Mouse (Mus musculus) heart, postnatal 25 days (tissue): Measurements from ENCODE around the gene Dlx3. TPM values are rescaled to one million over a fixed set of nuclear protein-coding genes. Genes with fewer than 3 reads are reported as not detected.

ENCODE experiments used
- DNase-seq: peaks from one replicate; pipeline ENCODE4 v3.0.0; 2022; ENCODE audit warnings: low spot score
- intact Hi-C: fragments of 180-260 bp; cut with DNase I; formaldehyde crosslinking; loops from one replicate; pipeline ENCODE4 v1.15.1; 2025
- total RNA-seq, 2 experiments: library from RNA; stranded (reverse); gene quantifications; 2 replicates each; pipeline ENCODE4 v1.2.3; 2021

The Dlx3 gene
- total RNA-seq, 2 experiments from 2014 or later, result not detected

GRCm38 (mm10) chr11:95087301-95088228, 32.4 kb upstream of the Dlx3 start:
- DNase-seq, result no peak
- intact Hi-C loops, result no loop called here

GRCm38 (mm10) chr11:95088286-95088685, 31.6 kb upstream of the Dlx3 start:
- intact Hi-C loops, result no loop called here

GRCm38 (mm10) chr11:95088857-95089779, 30.8 kb upstream of the Dlx3 start:
- intact Hi-C loops, result no loop called here
- peak; percentile 63 for DNase-seq

More at GRCm38 (mm10) chr11:95088286-95088685, 31.6 kb upstream of the Dlx3 start:
- DNase-seq, result no peak

GRCm38 (mm10) chr11:95093077-95093476, 26.8 kb upstream of the Dlx3 start:
- DNase-seq, result no peak
- intact Hi-C loops, result no loop called here

GRCm38 (mm10) chr11:95095596-95095995, 24.3 kb upstream of the Dlx3 start:
- no peak for DNase-seq
- intact Hi-C loops, result no loop called here

- no peak for DNase-seq
- intact Hi-C loops, result no loop called here
These were observed 23.1 kb upstream of the Dlx3 start for GRCm38 (mm10) chr11:95096608-95097373.

GRCm38 (mm10) chr11:95097889-95098288, 22.0 kb upstream of the Dlx3 start:
- DNase-seq, result no peak
- intact Hi-C loops, result no loop called here

GRCm38 (mm10) chr11:95098346-95099095, 21.4 kb upstream of the Dlx3 start:
- intact Hi-C loops, result no loop called here
- no peak for DNase-seq

- intact Hi-C loops, result no loop called here
These were observed 19.5 kb upstream of the Dlx3 start for GRCm38 (mm10) chr11:95100393-95100792.

GRCm38 (mm10) chr11:95101071-95101788, 18.7 kb upstream of the Dlx3 start:
- intact Hi-C loops, result no loop called here
- DNase-seq, result no peak

More at GRCm38 (mm10) chr11:95100393-95100792, 19.5 kb upstream of the Dlx3 start:
- DNase-seq, result no peak

- no peak for DNase-seq
- intact Hi-C loops, result no loop called here
These were observed 17.6 kb upstream of the Dlx3 start for GRCm38 (mm10) chr11:95102161-95102904.

GRCm38 (mm10) chr11:95104266-95104665, 15.7 kb upstream of the Dlx3 start:
- intact Hi-C loops, result no loop called here
- no peak for DNase-seq

GRCm38 (mm10) chr11:95105274-95105874, 14.5 kb upstream of the Dlx3 start:
- intact Hi-C loops, result no loop called here
- DNase-seq, result no peak

- intact Hi-C loops, result loop anchor here (1.0 kb wide), 2 partner anchors 30 to 59 kb away; partner anchors contain the start of gene Itga3
- no peak for DNase-seq
These were observed 13.3 kb upstream of the Dlx3 start for GRCm38 (mm10) chr11:95106440-95107236.

GRCm38 (mm10) chr11:95109000-95109399, 10.9 kb upstream of the Dlx3 start:
- intact Hi-C loops, result no loop called here
- DNase-seq, result no peak

- DNase-seq, result no peak
- intact Hi-C loops, result loop anchor here (10.0 kb wide), 1 partner anchor 275 kb away; the partner anchor contains the start of gene Slc35b1
These were observed 9.8 kb upstream of the Dlx3 start for GRCm38 (mm10) chr11:95110081-95110480.
